Mouse (Mus musculus) midbrain, embryonic 15.5 days (tissue): Measurements from ENCODE around the gene 1810024B03Rik. TPM values are rescaled to one million over a fixed set of nuclear protein-coding genes. Genes with fewer than 3 reads are reported as not detected.
"Not testable (repeated sequence)": the region's sequence is repeated elsewhere in the genome, so short reads cannot be mapped to it uniquely, and the experiment has no call there.

ENCODE experiments used
- ATAC-seq: fragments of 200-750 bp; cut with Nextera tagmentation; replicated peaks from 2 replicates; pipeline ENCODE4 v1.8.0; 2017; ENCODE audit warnings: moderate TSS enrichment
- H3K27ac ChIP-seq: fragments of 300-500 bp; sonication (generic); 2 replicates; pipeline ENCODE4 v1.5.1; 2015; ENCODE audit warnings: mild to moderate bottlenecking, inconsistent platforms
- H3K27me3 ChIP-seq: fragments of 300-500 bp; sonication (generic); replicated peaks from 2 replicates; pipeline ENCODE4 v1.6.1; 2015; ENCODE audit warnings: inconsistent platforms
- H3K36me3 ChIP-seq: fragments of 300-500 bp; sonication (generic); replicated peaks from 2 replicates; pipeline ENCODE4 v1.6.1; 2015; ENCODE audit warnings: inconsistent platforms
- H3K4me1 ChIP-seq: fragments of 300-500 bp; sonication (generic); 2 replicates; pipeline ENCODE4 v1.6.1; 2015; ENCODE audit warnings: inconsistent platforms
- H3K4me2 ChIP-seq: fragments of 300-500 bp; sonication (generic); 2 replicates; pipeline ENCODE4 v1.6.1; 2015; ENCODE audit warnings: inconsistent platforms, mild to moderate bottlenecking, moderate library complexity
- H3K4me3 ChIP-seq: fragments of 300-500 bp; sonication (generic); 2 replicates; pipeline ENCODE4 v1.5.1; 2015; ENCODE audit warnings: mild to moderate bottlenecking, inconsistent platforms
- H3K9ac ChIP-seq: fragments of 300-500 bp; sonication (generic); 2 replicates; pipeline ENCODE4 v1.6.1; 2015; ENCODE audit warnings: mild to moderate bottlenecking, inconsistent platforms
- H3K9me3 ChIP-seq: fragments of 300-500 bp; sonication (generic); 2 replicates; pipeline ENCODE4 v1.6.1; 2016; ENCODE audit warnings: inconsistent platforms
- WGBS: fragments of 180-500 bp; shearing (Covaris S2); methylation state at CpG from one replicate; pipeline ENCODE4 v1.1.7; 2015; ENCODE audit warnings: mixed read lengths; 5-methylcytosine and 5-hydroxymethylcytosine counted together
- polyA plus RNA-seq: library from polyadenylated mRNA; unstranded; fragments of >200 nt; fragmentation: Nextera tagmentation; extraction: Ambion mirVana; gene quantifications from 2 replicates; pipeline ENCODE4 v1.2.1, GENCODE M21; 2015

Gene 1810024B03Rik
- polyA plus RNA-seq, 1 experiment from 2014 or later = 1.0 TPM

DNA sequence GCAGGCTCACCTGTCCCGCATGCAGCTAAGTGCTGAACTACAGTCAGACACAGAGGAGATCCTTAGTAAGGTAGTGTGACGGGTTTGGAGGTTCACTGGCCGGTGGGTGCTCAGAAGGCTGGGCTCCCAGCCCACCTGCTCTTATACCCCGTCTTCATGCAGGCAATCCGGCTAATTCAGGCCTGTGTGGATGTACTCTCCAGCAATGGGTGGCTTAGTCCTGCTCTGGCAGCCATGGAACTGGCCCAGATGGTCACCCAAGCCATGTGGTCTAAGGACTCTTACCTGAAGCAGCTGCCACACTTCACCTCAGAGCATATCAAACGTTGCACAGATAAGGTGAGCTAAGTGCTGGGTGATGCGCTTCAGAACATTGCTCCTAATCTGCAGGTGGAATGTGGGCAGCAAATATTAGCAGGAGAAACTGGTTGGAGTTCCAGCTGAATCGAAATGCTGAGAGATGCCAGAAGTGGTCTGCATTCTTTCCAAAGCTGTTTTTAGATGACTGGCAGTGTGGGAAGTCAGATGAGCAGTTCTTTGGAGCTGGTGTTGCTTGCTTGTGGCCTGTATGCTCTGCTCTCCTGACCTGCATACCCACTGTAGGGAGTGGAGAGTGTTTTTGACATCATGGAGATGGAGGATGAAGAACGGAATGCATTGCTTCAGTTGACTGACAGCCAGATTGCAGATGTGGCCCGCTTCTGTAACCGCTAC is 30.0 kb upstream of the 1810024B03Rik start:
- no peak for ATAC-seq
- Histone ChIP-seq H3K4me3 (no peak overlapping the region), H3K4me1 (no peaks in the 10 kb centered on the region), H3K36me3 (peaks cover 82% of the 10 kb centered on the region), H3K9ac (no peak overlapping the region), H3K27ac (no peak overlapping the region), H3K4me2 (no peak overlapping the region), H3K9me3 (no peaks in the 10 kb centered on the region), H3K27me3 (no peaks in the 10 kb centered on the region)
- WGBS = 95% methylated on average over 11 of the region's 11 CpGs

DNA sequence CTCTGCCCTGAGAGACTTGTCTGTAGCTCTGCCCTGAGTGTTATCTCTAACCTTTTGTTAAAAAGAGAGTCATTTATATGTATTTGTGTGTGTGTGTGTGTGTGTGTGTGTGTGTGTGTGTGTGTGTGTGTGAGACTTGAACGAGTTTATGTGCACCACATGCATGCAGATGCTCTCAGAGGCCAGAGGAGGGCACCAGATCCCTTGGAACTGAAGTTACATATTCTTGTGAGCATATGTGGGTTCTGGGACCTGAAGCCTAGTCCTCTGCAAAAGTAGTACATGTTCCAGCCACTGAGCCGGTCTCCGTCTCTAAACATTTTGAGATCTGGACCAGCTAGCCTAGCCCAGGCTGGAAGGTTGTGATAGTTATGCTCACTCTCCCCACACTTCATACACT is 17.2 kb upstream of the 1810024B03Rik start:
- Histone ChIP-seq H3K27ac (no peak overlapping the region), H3K36me3 (peaks cover 91% of the 10 kb centered on the region), H3K4me2 (no peak overlapping the region), H3K4me3 (no peak overlapping the region), H3K9me3 (no peaks in the 10 kb centered on the region), H3K27me3 (no peaks in the 10 kb centered on the region), H3K4me1 (no peaks in the 10 kb centered on the region), H3K9ac (no peak overlapping the region)
- ATAC-seq = no peak
- WGBS = 96% methylated on average over 3 of the region's 3 CpGs

DNA sequence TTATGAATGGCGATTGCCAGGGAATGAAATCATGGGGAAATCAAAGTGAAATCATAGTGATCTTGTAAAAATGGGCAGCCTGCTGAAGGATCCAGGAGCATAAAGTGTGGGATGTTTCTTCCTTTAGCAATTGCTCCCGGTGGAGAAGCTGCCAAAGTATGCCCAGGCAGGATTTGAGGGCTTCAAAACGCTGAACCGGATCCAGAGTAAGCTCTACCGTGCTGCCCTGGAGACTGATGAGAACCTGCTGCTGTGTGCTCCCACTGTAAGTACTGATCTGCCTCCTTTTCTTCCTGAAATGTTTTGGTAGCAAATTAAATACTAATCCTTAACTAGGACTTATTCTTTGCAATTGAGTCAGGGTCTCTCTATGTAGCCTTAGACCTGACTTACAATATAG is 9.7 kb upstream of the 1810024B03Rik start:
- Histone ChIP-seq H3K27me3 (no peaks in the 10 kb centered on the region), H3K4me3 (no peak overlapping the region), H3K9ac (no peak overlapping the region), H3K4me1 (no peaks in the 10 kb centered on the region), H3K4me2 (no peak overlapping the region), H3K27ac (no peak overlapping the region), H3K9me3 (no peaks in the 10 kb centered on the region), H3K36me3 (peaks cover 78% of the 10 kb centered on the region)
- 98% methylated on average over 5 of the region's 5 CpGs for WGBS
- ATAC-seq = no peak

DNA sequence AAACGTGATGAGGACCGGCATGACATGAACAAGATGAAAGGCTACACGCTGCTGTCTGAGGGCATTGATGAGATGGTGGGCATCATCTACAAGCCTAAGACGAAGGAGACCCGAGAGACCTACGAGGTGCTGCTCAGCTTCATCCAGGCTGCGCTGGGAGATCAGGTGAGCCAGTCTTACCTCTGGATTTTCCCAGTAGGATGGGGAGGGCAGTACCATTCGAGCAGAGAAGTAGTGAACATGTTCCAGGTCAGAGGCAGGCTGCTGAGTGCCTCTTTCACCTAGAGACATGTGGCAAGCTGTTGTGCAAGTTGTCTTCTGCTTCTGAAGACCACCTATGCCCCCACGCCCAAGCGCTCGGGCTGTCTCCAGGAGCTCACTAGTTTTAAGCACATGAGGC is 2.6 kb upstream of the 1810024B03Rik start:
- peaks cover 40% of the 10 kb centered on the region for H3K36me3 ChIP-seq
- no peak overlapping the region for H3K27ac ChIP-seq
- WGBS = 96% methylated on average over 11 of the region's 11 CpGs
- no peak overlapping the region for H3K4me2 ChIP-seq
- no peak overlapping the region for H3K4me3 ChIP-seq
- no peaks in the 10 kb centered on the region for H3K9me3 ChIP-seq
- peaks cover 17% of the 10 kb centered on the region for H3K4me1 ChIP-seq
- H3K9ac ChIP-seq = no peak overlapping the region
- no peaks in the 10 kb centered on the region for H3K27me3 ChIP-seq
- ATAC-seq = no peak

DNA sequence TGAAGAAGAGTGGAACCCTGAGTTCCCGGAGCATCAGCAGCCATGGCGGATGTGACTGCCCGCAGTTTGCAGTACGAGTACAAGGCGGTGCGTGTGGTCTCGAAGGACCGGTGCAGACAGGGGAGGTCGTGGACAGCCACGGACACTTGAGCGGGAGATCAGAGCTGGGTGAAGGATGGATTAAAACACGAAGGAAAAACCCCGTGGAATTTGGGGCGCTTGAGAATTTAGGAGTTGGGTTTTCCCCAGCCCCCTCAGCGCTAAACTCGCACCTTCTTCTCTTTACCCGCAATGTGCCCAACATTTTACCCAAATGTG is 331 bp upstream of the 1810024B03Rik start:
- whole genome bisulfite sequencing = under 1% methylated on average over 17 of the region's 17 CpGs
- H3K36me3 ChIP-seq = peaks cover 29% of the 10 kb centered on the region
- peak overlapping the region; percentile 68 for H3K9ac ChIP-seq
- peak overlapping the region; percentile 80 for H3K27ac ChIP-seq
- peak overlapping the region; percentile 83 for H3K4me2 ChIP-seq
- H3K9me3 ChIP-seq = no peaks in the 10 kb centered on the region
- no peaks in the 10 kb centered on the region for H3K27me3 ChIP-seq
- ATAC-seq = 0 out of 2 replicates have a peak, but pooled peaks have one; percentile 24
- H3K4me3 ChIP-seq = peak overlapping the region; percentile 80
- peaks cover 17% of the 10 kb centered on the region for H3K4me1 ChIP-seq

DNA sequence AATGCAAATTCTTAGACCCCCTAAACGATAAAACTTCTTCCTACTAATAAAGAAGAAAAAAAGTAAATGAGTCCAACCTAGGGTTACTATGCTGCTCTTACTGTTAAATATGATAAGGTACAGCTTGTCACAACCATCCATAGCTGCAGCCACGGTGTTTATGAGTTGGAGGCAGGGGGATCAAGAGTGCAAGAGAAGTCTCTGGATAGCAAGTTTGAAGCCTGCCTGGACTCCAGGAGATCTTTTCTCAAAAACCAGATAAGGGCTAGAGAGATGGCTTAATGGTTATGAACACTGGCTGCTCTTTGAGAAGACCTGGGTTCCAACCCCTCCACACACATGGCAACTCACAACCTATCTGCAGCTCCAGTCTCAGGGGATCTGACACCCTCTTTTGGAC is 1.2 kb downstream of the 1810024B03Rik start:
- no peak for ATAC-seq
- 92% methylated on average over 2 of the region's 2 CpGs for WGBS
- no peak overlapping the region for H3K4me3 ChIP-seq

DNA sequence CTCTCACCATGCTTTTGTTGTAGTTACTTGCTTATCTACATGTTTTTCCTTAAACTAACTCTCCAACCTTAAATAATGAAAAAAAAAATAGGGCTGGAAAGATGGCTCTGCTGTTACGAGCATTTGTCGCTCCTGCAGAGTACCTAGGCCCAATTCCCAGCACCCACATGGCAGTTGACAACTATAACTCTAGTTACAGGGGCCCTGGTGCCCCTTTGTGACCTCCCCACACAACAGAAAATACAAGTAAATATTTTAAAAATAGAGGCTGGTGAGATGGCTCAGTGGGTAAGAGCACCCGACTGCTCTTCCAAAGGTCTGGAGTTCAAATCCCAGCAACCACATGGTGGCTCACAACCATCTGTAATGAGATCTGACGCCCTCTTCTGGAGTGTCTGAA is 2.1 kb downstream of the 1810024B03Rik start:
- not testable (repeated sequence) for ATAC-seq, H3K27ac ChIP-seq, H3K36me3 ChIP-seq, H3K4me3 ChIP-seq, H3K9me3 ChIP-seq, H3K9ac ChIP-seq, H3K27me3 ChIP-seq, H3K4me2 ChIP-seq
- peaks cover 17% of the 10 kb centered on the region for H3K4me1 ChIP-seq
- WGBS = 94% methylated on average over 4 of the region's 4 CpGs

More for the DNA sequence above, 1.2 kb downstream of the 1810024B03Rik start:
- H3K36me3 ChIP-seq = peaks cover 15% of the 10 kb centered on the region
- no peak overlapping the region for H3K27ac ChIP-seq
- no peaks in the 10 kb centered on the region for H3K9me3 ChIP-seq
- peaks cover 17% of the 10 kb centered on the region for H3K4me1 ChIP-seq
- no peak overlapping the region for H3K9ac ChIP-seq
- no peak overlapping the region for H3K4me2 ChIP-seq
- H3K27me3 ChIP-seq = no peaks in the 10 kb centered on the region

DNA sequence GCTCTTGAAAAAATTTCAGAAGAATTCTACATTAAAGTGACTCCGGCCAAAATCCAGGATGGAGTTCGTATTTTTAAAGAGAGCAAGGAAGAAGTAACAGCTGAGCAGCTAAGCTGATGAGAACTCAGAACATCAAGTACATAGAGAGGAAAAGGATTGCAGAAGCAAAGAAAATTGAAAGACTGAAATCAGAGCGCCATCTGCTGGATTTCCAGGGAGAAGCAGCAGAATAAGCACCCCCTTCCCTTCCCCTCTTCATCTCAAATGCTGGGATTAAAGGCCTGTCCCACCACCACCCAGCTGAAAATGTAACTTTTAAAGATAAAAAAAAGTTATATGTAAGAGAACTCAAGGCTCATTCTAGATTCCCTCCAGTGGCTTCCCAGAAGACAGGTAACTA is 3.1 kb downstream of the 1810024B03Rik start:
- Histone ChIP-seq H3K4me1 (peaks cover 15% of the 10 kb centered on the region), H3K36me3 (no peaks in the 10 kb centered on the region), H3K9me3 (no peaks in the 10 kb centered on the region), H3K4me2 (no peak overlapping the region), H3K27me3 (no peaks in the 10 kb centered on the region), H3K9ac (no peak overlapping the region), H3K4me3 (no peak overlapping the region), H3K27ac (no peak overlapping the region)
- ATAC-seq = no peak
- 34% methylated on average over 3 of the region's 3 CpGs for WGBS

DNA sequence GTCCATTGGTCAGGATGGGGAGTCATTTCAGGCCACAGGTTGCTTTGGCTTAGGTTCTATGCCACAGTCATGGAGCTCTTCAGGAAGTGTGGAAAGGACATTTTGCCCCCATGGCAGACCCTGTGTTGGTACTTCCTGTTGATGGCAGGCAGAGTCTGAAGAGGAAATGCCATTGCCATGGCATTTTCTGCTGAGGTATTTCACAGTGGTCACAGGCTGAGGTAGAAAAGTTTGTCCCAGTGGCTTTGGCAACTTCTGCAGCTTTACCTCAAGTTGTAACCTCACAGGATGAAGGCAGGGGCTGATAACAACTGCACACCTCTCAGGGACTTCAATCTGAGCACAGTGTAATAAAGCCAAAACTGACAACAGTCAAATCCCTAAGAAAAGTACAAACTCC is 18.5 kb downstream of the 1810024B03Rik start:
- H3K9me3 ChIP-seq = no peaks in the 10 kb centered on the region
- H3K36me3 ChIP-seq = no peaks in the 10 kb centered on the region
- no peak overlapping the region for H3K4me2 ChIP-seq
- no peak overlapping the region for H3K4me3 ChIP-seq
- no peak overlapping the region for H3K9ac ChIP-seq
- no peak overlapping the region for H3K27ac ChIP-seq
- H3K4me1 ChIP-seq = no peaks in the 10 kb centered on the region
- ATAC-seq = no peak
- H3K27me3 ChIP-seq = no peaks in the 10 kb centered on the region

DNA sequence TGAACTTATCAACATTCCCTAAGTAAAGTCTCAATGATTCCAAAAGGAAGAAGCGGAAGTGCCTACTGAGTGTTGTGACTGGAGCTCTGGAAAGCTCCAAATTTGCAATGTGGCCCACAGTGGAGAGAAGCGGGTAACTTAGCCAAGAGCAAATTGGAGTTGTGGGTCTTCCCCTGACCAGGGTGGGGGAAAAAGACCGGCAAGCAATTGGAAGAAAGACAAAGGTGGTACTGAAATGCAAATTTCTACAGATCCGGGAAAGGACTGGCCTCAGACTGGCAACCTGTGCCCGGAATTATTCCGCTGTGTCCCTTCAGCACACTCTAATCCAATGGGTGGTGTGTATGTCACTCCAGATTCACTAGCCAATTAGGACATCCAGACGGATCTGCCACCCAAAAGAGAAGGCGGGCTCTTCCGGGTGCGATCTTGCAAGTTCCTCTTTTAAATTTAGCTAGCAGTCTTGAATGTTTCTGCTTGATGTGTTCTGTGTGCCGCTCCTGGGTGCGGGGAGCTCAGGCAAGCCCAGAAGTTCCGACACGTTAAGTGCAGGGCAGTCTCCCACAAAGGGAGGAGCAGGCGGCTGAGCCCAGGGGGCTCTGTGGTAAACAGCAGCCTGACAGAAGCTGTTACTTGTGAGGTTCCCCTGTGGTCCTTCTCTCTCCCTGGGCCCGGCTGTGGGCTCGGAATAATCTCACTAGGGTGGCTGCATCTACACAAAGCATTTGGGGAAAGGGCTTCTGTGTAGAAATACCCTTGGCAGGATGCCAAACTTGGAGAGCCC is 25.3 kb downstream of the 1810024B03Rik start:
- WGBS = 2% methylated on average over 17 of the region's 17 CpGs

DNA sequence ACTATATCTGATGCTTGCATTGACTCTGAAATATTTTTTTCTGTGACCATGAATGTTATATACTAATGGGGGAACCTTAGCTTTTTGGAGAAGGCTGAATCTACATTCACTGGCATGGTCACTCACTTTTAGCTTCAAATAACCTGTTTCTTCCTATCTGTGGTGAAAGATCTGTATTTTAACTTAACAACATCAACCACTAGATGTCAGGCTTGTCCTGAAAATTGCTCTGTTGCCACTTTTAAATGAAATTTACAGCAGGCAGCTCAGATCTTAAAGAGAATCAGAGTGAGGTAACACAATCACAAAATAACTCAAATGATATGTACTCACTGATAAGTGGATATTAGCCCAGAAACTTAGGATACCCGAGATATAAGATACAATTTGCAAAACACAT is 41.8 kb downstream of the 1810024B03Rik start:
- H3K9ac ChIP-seq, H3K27ac ChIP-seq, H3K4me1 ChIP-seq, H3K4me3 ChIP-seq, H3K27me3 ChIP-seq, H3K9me3 ChIP-seq, H3K36me3 ChIP-seq, ATAC-seq, H3K4me2 ChIP-seq: not testable (repeated sequence)
- 5% methylated on average over 1 of the region's 1 CpGs for WGBS

More for the DNA sequence above, 25.3 kb downstream of the 1810024B03Rik start:
- Histone ChIP-seq H3K27ac (peak overlapping the region; percentile 85), H3K4me1 (peaks cover 6% of the 10 kb centered on the region), H3K9me3 (no peaks in the 10 kb centered on the region), H3K4me2 (peak overlapping the region; percentile 63), H3K4me3 (peak overlapping the region; percentile 50), H3K9ac (peak overlapping the region; percentile 57), H3K27me3 (no peaks in the 10 kb centered on the region; the same call in 1 of the 2 replicates), H3K36me3 (no peaks in the 10 kb centered on the region)
- peak; percentile 100 for ATAC-seq

DNA sequence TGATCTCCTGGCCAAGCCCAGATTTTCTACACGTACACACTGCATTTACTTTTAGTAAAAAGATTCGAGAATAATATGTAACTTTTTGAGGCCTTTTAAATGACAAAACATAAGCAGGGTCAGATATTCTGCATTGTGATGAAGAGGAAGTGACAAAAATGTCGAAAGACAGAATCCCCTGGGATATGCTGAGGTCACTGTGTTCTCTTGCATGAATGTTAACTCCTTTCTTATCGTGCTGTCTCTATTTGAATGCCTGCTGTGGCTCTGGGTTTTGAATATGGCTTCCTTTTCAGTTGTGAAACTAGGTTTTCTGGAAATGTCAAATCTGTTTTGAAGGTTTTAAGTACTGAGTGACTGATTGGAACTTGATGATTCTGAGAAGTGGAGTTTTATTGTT is 42.4 kb downstream of the 1810024B03Rik start:
- no peaks in the 10 kb centered on the region for H3K4me1 ChIP-seq
- WGBS = 65% methylated on average over 4 of the region's 4 CpGs

DNA sequence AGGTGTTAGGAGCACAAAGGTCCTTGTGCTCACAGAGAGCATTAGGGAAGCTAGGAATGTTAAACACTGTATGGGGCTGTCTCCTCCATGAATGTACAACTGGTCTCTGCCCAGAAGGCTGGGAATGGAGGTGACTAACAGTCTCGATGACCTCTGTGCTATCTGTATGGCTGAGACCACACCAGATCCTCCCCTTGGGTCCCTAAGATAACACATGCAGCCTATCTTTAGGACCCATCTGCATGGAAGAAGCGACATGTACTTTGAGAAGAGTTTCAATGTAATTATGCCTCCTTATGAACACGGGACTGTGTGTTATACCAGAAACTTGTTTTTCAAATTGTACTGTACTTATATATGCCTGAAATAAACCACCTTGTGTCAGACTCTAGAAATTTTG is 62.4 kb downstream of the 1810024B03Rik start:
- Histone ChIP-seq H3K4me2 (no peak overlapping the region), H3K9ac (no peak overlapping the region), H3K4me3 (no peak overlapping the region), H3K27me3 (no peaks in the 10 kb centered on the region), H3K9me3 (no peaks in the 10 kb centered on the region), H3K4me1 (peaks cover 11% of the 10 kb centered on the region), H3K36me3 (no peaks in the 10 kb centered on the region), H3K27ac (no peak overlapping the region)
- no peak for ATAC-seq
- 89% methylated on average over 3 of the region's 3 CpGs for WGBS

More for the DNA sequence above, 42.4 kb downstream of the 1810024B03Rik start:
- Histone ChIP-seq H3K27me3 (no peaks in the 10 kb centered on the region), H3K36me3 (no peaks in the 10 kb centered on the region), H3K9ac (no peak overlapping the region), H3K4me2 (no peak overlapping the region), H3K4me3 (no peak overlapping the region), H3K27ac (no peak overlapping the region), H3K9me3 (no peaks in the 10 kb centered on the region)
- ATAC-seq = no peak
